Mouse (Mus musculus): ENCODE data around the gene Apoc3. TPM values are rescaled to one million over a fixed set of nuclear protein-coding genes. Genes with fewer than 3 reads are reported as not detected.

The Apoc3 gene
- polyA plus RNA-seq, 1 experiment from 2014 or later: not detected

GRCm38 (mm10) chr9:46227064-46227614 lies 8.3 kb downstream of the Apoc3 start:
- Histone ChIP-seq H3K9ac (no peak overlapping the region), H3K36me3 (replicated peaks) (peaks cover 5% of the 10 kb centered on the region; the same call in 1 of the 2 replicates), H3K4me1 (peaks cover 8% of the 10 kb centered on the region), H3K4me2 (no peak overlapping the region), H3K27ac (no peak overlapping the region), H3K4me3 (no peak overlapping the region), H3K27me3 (replicated peaks) (no peaks in the 10 kb centered on the region), H3K9me3 (no peaks in the 10 kb centered on the region)
- no peak for ATAC-seq (replicated peaks)
- WGBS: 86% methylated on average over 3 of the region's 3 CpGs

GRCm38 (mm10) chr9:46224945-46225660 lies 10.3 kb downstream of the Apoc3 start:
- no peak for ATAC-seq (replicated peaks)
- 0 out of 2 replicates have a peak, but pooled peaks cover 3% of the 10 kb centered on the region for H3K4me1 ChIP-seq
- H3K36me3 ChIP-seq (replicated peaks): peaks cover 21% of the 10 kb centered on the region; the same call in 1 of the 2 replicates
- no peak overlapping the region for H3K4me3 ChIP-seq
- no peak overlapping the region for H3K4me2 ChIP-seq
- WGBS: 73% methylated on average over 5 of the region's 5 CpGs
- H3K27ac ChIP-seq: no peak overlapping the region
- no peaks in the 10 kb centered on the region for H3K9me3 ChIP-seq
- no peak overlapping the region for H3K9ac ChIP-seq
- H3K27me3 ChIP-seq (replicated peaks): no peaks in the 10 kb centered on the region

- Histone ChIP-seq H3K4me3 (no peak overlapping the region), H3K4me2 (no peak overlapping the region), H3K4me1 (no peaks in the 10 kb centered on the region), H3K27ac (no peak overlapping the region), H3K9ac (no peak overlapping the region), H3K36me3 (replicated peaks) (peaks cover 21% of the 10 kb centered on the region; the same call in 1 of the 2 replicates), H3K27me3 (replicated peaks) (no peaks in the 10 kb centered on the region), H3K9me3 (no peaks in the 10 kb centered on the region)
- 93% methylated on average over 3 of the region's 3 CpGs for WGBS
- no peak for ATAC-seq (replicated peaks)
Measured at GRCm38 (mm10) chr9:46224101-46224500, 11.3 kb downstream of the Apoc3 start.

- no peak overlapping the region for H3K4me3 ChIP-seq
- H3K9me3 ChIP-seq: no peaks in the 10 kb centered on the region
- no peak for ATAC-seq (replicated peaks)
- no peaks in the 10 kb centered on the region for H3K4me1 ChIP-seq
- no peak overlapping the region for H3K4me2 ChIP-seq
- no peak overlapping the region for H3K9ac ChIP-seq
- peaks cover 21% of the 10 kb centered on the region; the same call in 1 of the 2 replicates for H3K36me3 ChIP-seq (replicated peaks)
- no peak overlapping the region for H3K27ac ChIP-seq
- 88% methylated on average over 6 of the region's 6 CpGs for WGBS
- no peaks in the 10 kb centered on the region for H3K27me3 ChIP-seq (replicated peaks)
Measured at GRCm38 (mm10) chr9:46223090-46223489, 12.3 kb downstream of the Apoc3 start.

GRCm38 (mm10) chr9:46218176-46218575 lies 17.3 kb downstream of the Apoc3 start:
- ATAC-seq (replicated peaks): no peak
- no peaks in the 10 kb centered on the region for H3K27me3 ChIP-seq (replicated peaks)
- H3K36me3 ChIP-seq (replicated peaks): peaks cover 21% of the 10 kb centered on the region; the same call in 1 of the 2 replicates
- no peaks in the 10 kb centered on the region for H3K4me1 ChIP-seq
- H3K9ac ChIP-seq: no peak overlapping the region
- no peak overlapping the region for H3K4me3 ChIP-seq
- 81% methylated on average over 9 of the region's 9 CpGs for WGBS
- H3K9me3 ChIP-seq: no peaks in the 10 kb centered on the region
- no peak overlapping the region for H3K27ac ChIP-seq
- no peak overlapping the region for H3K4me2 ChIP-seq

- no peak overlapping the region for H3K4me3 ChIP-seq
- no peaks in the 10 kb centered on the region for H3K4me1 ChIP-seq
- H3K27me3 ChIP-seq (replicated peaks): no peaks in the 10 kb centered on the region
- H3K27ac ChIP-seq: no peak overlapping the region
- WGBS: 94% methylated on average over 13 of the region's 13 CpGs
- no peak for ATAC-seq (replicated peaks)
- no peaks in the 10 kb centered on the region for H3K9me3 ChIP-seq
- H3K36me3 ChIP-seq (replicated peaks): peaks cover 24% of the 10 kb centered on the region; the same call in 1 of the 2 replicates
- H3K4me2 ChIP-seq: no peak overlapping the region
- no peak overlapping the region for H3K9ac ChIP-seq
Measured at GRCm38 (mm10) chr9:46216744-46217470, 18.5 kb downstream of the Apoc3 start.

GRCm38 (mm10) chr9:46215338-46216322 lies 19.8 kb downstream of the Apoc3 start:
- peaks cover 17% of the 10 kb centered on the region for H3K36me3 ChIP-seq (replicated peaks)
- no peak for ATAC-seq (replicated peaks)

GRCm38 (mm10) chr9:46214946-46215337 lies 20.5 kb downstream of the Apoc3 start:
- H3K27me3 ChIP-seq (replicated peaks): no peaks in the 10 kb centered on the region
- no peaks in the 10 kb centered on the region for H3K4me1 ChIP-seq
- no peak overlapping the region for H3K4me3 ChIP-seq
- no peaks in the 10 kb centered on the region for H3K9me3 ChIP-seq
- no peak overlapping the region for H3K27ac ChIP-seq
- H3K4me2 ChIP-seq: no peak overlapping the region
- H3K36me3 ChIP-seq (replicated peaks): peaks cover 11% of the 10 kb centered on the region
- H3K9ac ChIP-seq: no peak overlapping the region
- WGBS: 97% methylated on average over 10 of the region's 10 CpGs
- ATAC-seq (replicated peaks): no peak

More at GRCm38 (mm10) chr9:46215338-46216322, 19.8 kb downstream of the Apoc3 start:
- Histone ChIP-seq H3K4me3 (no peak overlapping the region), H3K4me2 (no peak overlapping the region), H3K4me1 (no peaks in the 10 kb centered on the region), H3K27me3 (replicated peaks) (no peaks in the 10 kb centered on the region), H3K9ac (no peak overlapping the region), H3K27ac (no peak overlapping the region), H3K9me3 (no peaks in the 10 kb centered on the region)
- 83% methylated on average over 11 of the region's 11 CpGs for WGBS

GRCm38 (mm10) chr9:46214276-46214675 lies 21.2 kb downstream of the Apoc3 start:
- WGBS: over 99% methylated on average over 4 of the region's 4 CpGs
- H3K4me1 ChIP-seq: no peaks in the 10 kb centered on the region
- H3K36me3 ChIP-seq (replicated peaks): peaks cover 14% of the 10 kb centered on the region

GRCm38 (mm10) chr9:46210473-46210872 lies 25.0 kb downstream of the Apoc3 start:
- WGBS: 96% methylated on average over 12 of the region's 12 CpGs
- H3K27me3 ChIP-seq (replicated peaks): no peaks in the 10 kb centered on the region

More at GRCm38 (mm10) chr9:46214276-46214675, 21.2 kb downstream of the Apoc3 start:
- Histone ChIP-seq H3K27ac (no peak overlapping the region), H3K9ac (no peak overlapping the region), H3K9me3 (no peaks in the 10 kb centered on the region), H3K27me3 (replicated peaks) (no peaks in the 10 kb centered on the region), H3K4me2 (no peak overlapping the region), H3K4me3 (no peak overlapping the region)
- no peak for ATAC-seq (replicated peaks)

GRCm38 (mm10) chr9:46208401-46208974 lies 26.9 kb downstream of the Apoc3 start:
- no peak for ATAC-seq (replicated peaks)
- no peak overlapping the region for H3K4me3 ChIP-seq
- 88% methylated on average over 13 of the region's 13 CpGs for WGBS
- H3K36me3 ChIP-seq (replicated peaks): peaks cover 26% of the 10 kb centered on the region
- H3K27ac ChIP-seq: no peak overlapping the region
- H3K9me3 ChIP-seq: no peaks in the 10 kb centered on the region
- no peaks in the 10 kb centered on the region for H3K27me3 ChIP-seq (replicated peaks)
- no peaks in the 10 kb centered on the region for H3K4me1 ChIP-seq
- no peak overlapping the region for H3K9ac ChIP-seq
- H3K4me2 ChIP-seq: no peak overlapping the region

More at GRCm38 (mm10) chr9:46210473-46210872, 25.0 kb downstream of the Apoc3 start:
- peaks cover 21% of the 10 kb centered on the region for H3K36me3 ChIP-seq (replicated peaks)
- no peak overlapping the region for H3K4me2 ChIP-seq
- H3K9ac ChIP-seq: no peak overlapping the region
- H3K4me1 ChIP-seq: no peaks in the 10 kb centered on the region
- H3K9me3 ChIP-seq: no peaks in the 10 kb centered on the region
- no peak for ATAC-seq (replicated peaks)
- H3K4me3 ChIP-seq: no peak overlapping the region
- H3K27ac ChIP-seq: no peak overlapping the region
